Mouse (Mus musculus) kidney, adult 18-20 months (tissue): ENCODE measurements around the gene Ppm1n.
A peak's percentile ranks its signal among the peaks of the same experiment; 100 is the strongest.
"Not testable (repeated sequence)": the region's sequence is repeated elsewhere in the genome, so short reads cannot be mapped to it uniquely, and the experiment has no call there.

Source experiments
- DNase-seq: peaks from one replicate; pipeline ENCODE4 v3.0.0; 2021

Ppm1n gene

DNA sequence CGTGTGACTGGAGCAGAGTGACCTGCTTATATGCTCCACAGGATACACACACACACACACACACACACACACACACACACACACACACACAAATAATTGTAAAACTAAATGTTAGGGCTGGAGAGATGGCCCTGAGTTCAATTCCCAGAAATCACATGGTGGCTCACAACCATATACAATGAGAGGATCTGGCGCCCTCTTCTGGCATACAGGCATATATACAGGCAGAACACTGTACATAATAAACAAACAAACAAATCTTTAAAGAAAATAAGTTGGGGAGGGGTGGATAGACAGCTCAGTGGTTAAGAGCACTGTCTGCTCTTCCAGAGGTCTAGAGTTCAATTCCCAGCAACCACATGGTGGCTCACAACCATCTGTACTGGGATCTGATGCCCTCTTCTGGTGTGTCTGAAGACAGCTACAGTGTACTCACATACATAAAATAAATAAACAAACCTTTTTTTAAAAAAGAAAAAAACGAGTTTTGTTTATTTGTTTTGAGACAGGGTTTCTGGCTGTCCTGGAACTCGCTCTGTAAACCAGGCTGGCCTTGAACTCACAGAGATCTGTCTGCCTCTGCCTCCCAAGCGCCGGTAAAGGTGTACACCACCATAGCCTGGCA is 1.9 kb upstream of the Ppm1n start:
- DNase-seq: not testable (repeated sequence)

DNA sequence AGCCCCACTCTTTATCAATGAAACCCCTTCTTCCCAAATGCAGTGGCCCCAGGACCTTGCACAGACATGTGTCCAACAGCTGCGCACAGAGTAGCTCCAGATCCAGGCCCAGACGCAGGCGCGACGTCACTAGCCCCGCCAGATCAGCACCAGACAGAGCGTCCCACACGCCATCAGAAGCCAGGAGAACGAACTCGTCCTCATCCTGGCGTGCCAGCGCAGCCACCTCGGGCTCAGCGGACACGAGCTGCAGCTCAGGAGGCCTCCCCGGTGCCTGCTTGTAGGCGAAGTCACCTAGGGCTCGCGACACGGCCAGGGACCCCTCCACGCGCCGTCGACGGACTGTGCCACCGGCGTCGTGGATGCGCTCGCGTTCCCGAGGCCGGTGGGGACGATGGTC is 812 bp downstream of the Ppm1n start:
- DNase-seq: no peak

GRCm38 (mm10) chr7:19276253-19276652 is 3.6 kb downstream of the Ppm1n start:
- DNase-seq: no peak

- peak; percentile 83 for DNase-seq
Observed at GRCm38 (mm10) chr7:19272173-19272764, 7.6 kb downstream of the Ppm1n start.

- DNase-seq: peak; percentile 92
Observed at GRCm38 (mm10) chr7:19271238-19272172, 8.4 kb downstream of the Ppm1n start, which contains the start of gene Vasp. Gene Vasp, minus strand, starts transcription at chr7:19271817.

GRCm38 (mm10) chr7:19270509-19271237 is 9.2 kb downstream of the Ppm1n start:
- no peak for DNase-seq

- peak; percentile 56 for DNase-seq
Observed at GRCm38 (mm10) chr7:19269721-19270441, 10.0 kb downstream of the Ppm1n start.

GRCm38 (mm10) chr7:19268993-19269681 is 10.7 kb downstream of the Ppm1n start:
- no peak for DNase-seq

- no peak for DNase-seq
Observed at GRCm38 (mm10) chr7:19267051-19267450, 12.8 kb downstream of the Ppm1n start.

DNA sequence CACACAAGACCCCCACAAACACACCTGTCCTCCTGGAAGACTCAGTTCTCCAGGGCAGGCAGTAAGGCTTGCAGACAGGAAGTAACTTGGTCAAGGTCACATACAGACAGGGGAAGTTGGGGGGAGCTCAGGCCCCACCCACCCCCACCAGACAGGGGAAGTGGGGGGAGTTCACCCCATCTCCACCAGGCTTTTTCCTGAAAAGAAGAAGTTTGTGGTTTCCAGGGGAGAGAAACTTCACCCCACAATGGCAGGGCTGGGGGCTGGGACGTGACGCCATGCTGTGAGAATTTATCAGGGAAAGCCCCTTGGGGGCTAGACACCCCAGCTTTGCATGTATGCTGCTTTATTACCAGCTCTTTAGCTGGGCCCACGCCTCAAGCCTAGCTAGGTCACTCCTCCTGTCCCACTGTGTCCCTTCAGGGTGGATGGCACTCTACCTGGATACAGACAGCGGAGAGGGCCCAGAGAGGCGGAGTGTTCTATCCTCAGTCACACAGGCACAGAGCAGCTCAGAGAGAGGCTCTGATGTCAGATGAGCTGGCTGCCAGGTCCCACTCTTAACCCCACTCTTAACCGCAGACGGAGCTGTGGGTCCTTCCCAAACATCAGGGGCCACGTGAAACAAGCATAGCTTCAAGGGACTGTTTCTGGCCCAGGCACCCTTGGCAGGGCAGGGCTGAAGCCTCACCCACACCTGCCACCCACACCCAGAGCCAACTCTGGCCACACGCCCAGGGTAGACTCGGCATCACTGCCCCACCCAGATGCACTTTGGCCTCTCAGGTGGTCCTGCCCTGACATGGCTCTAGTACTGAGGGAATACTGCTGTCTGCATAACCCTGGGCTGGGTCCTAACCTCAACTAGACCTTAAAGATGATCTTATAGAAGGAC is 13.7 kb downstream of the Ppm1n start:
- peak; percentile 25 for DNase-seq

DNA sequence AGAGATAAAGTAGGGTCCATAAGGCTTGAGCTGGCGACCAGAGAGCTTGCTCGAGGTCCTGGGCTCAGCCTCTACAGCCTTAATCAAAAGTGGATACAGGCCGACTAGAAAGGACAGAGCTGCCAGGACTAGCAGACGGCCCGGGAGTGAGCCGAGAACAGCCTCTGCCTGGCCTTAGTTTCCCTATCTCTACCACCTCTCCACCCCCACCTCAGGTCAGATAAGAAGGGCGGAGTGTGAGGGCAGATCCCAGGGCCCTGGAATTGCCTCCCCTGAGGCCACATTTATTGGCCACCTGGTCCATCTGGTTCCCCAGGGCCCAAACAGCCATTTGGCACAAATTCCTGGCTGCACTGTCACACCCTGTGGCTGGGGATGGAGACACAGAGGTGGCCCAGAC is 14.7 kb downstream of the Ppm1n start:
- DNase-seq: no peak

DNA sequence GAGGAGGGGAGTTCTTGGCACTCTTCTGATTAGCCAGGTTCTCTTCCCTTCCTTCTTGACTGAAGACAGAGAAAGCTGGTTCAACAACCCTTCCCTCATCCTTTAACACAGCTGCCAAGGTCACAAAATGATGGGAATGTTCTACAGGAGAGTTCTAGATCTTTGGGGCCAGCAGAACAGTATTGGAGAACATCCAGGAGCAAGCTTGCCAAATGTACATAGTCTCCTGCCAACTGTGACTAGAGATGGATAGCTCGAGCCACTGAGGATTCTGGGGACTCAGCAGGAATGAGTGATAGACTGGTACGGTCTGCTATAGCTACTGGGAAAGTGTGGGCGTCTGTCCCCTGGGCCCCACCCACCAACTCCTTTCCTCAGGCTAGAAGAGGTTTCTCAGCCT is 21.5 kb downstream of the Ppm1n start:
- DNase-seq: peak; percentile 23

- peak; percentile 77 for DNase-seq
Observed at GRCm38 (mm10) chr7:19257390-19258022, 22.4 kb downstream of the Ppm1n start.

DNA sequence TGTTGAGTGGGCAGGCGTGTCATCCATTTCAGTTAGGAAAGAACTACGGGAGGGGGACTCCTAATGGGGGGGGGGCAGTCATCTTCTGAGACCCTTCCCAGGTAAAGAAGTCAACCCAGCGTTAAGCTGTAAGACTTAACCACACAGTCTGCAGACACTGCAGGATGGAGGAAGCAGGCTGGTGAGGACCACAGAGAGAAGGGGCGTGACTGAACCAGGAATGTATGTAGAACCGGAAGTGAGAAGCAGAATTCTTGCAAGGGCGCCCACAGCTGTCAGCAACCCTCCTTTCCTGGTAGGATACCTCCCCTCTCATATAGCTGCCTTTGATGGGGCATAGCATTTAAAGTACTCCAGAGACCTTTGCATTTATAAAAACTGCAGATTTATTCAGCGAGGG is 23.3 kb downstream of the Ppm1n start:
- no peak for DNase-seq

DNA sequence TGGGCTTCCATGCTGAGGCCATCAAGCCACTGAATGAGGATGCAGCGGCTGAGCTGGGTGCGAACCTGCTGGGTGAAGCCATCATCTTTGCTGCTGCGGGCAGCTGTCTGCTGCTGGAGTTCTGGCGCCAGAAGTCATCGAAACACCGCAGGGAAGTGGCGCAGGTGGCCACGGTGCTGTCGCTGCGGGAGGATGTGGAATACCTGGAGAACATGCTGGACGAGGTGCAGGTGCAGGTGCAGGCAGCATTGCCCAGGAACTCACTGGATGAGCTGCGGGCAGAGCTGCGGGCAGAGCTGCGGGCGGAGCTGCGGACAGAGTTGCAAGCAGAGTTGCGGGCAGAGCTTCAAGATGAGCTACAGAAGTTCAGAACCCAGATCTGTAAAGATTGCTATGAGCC is 24.5 kb downstream of the Ppm1n start:
- DNase-seq: no peak

- DNase-seq: no peak
Observed at GRCm38 (mm10) chr7:19253437-19253836, 26.4 kb downstream of the Ppm1n start.

DNA sequence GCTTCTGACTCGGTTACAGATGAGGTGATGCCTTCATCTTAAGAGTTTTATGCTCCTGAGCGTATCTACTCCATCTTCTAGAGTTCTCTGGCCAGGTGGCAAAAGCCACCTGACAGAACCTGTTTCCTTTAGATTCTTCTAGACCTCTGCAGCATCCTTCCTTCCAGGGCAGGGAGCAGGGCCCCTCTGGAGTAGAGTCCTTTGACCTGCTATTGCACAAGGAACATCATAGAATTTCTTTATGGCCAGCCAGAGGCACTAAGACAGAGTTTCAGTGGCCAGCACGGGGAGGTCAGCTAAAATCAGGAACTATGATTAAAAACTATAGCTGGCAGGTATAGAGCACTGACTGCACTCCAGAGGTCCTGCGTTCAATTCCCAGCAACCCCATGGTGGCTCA is 27.8 kb downstream of the Ppm1n start:
- DNase-seq: no peak

GRCm38 (mm10) chr7:19247511-19247910 is 32.4 kb downstream of the Ppm1n start:
- no peak for DNase-seq

GRCm38 (mm10) chr7:19246855-19247254 is 33.0 kb downstream of the Ppm1n start:
- no peak for DNase-seq

- DNase-seq: no peak
Observed at GRCm38 (mm10) chr7:19245083-19245482, 34.8 kb downstream of the Ppm1n start.
